Mouse (Mus musculus): ENCODE measurements around the gene Tbx10.

DNA sequence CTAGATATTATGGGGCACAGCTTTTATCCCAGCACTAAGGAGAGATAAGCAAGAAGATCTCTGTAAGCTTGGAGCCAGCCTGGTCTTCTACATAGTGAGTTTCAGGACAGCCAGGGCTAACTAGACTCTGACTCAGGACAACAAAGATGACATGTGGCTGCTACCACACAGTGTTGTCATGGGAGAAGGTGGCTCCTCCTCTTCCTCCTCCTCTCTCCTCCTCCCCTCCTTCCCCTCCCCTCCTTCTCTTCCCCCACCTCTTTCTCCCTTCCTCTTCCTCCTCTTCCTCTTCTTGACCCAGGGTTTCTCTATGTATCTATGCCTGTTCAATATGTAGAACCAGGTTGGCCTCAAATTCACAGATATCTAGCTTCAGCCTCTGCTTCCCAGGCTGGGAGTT, 41.1 kb upstream of the Tbx10 start:
- TF ChIP-seq POLR2A (IDR thresholded peaks at IDR 0.05; ENCODE audit: extremely low read depth, insufficient read depth, low read length) (no peak), CTCF (IDR thresholded peaks at IDR 0.05; ENCODE audit: extremely low read depth, insufficient read depth, low read length) (no peak)
